Mouse (Mus musculus): ENCODE data around the gene Cd36. TPM values are rescaled to one million over a fixed set of nuclear protein-coding genes. Genes with fewer than 3 reads are reported as not detected.

Gene Cd36
- polyA plus RNA-seq, 1 experiment: 7.7 TPM

- Histone ChIP-seq H3ac (ENCODE audit: control insufficient read depth, insufficient read length) (no peak overlapping the region), H3K36me3 (ENCODE audit: control insufficient read depth, insufficient read depth) (no peaks in the 10 kb centered on the region), H3K4me2 (ENCODE audit: low read depth) (no peak overlapping the region), H3K4me3 (no peak overlapping the region), H3K79me2 (ENCODE audit: control insufficient read depth, insufficient read depth) (no peaks in the 10 kb centered on the region), H3K27me3 (ENCODE audit: control insufficient read depth, insufficient read depth, insufficient read length) (no peaks in the 10 kb centered on the region)
- TF ChIP-seq E2F4 (IDR thresholded peaks at IDR 0.05; ENCODE audit: insufficient read depth): no peak
- TF ChIP-seq MYOG (IDR thresholded peaks at IDR 0.05; ENCODE audit: control insufficient read depth in 1 of 3, insufficient read depth in 1 of 3, insufficient read length in 2 of 3, low read depth in 2 of 3): no peak
- no peak for TF ChIP-seq TCF12 (IDR thresholded peaks at IDR 0.05; ENCODE audit: insufficient read depth, poor library complexity, severe bottlenecking)
- TF ChIP-seq SRF (IDR thresholded peaks at IDR 0.05; ENCODE audit: control insufficient read depth, insufficient read length, low read depth): no peak
- no peak for TF ChIP-seq TCF3 (IDR thresholded peaks at IDR 0.05; ENCODE audit: insufficient read length, low read depth)
These were observed 68.2 kb downstream of the Cd36 start for GRCm38 (mm10) chr5:17820239-17820999.

GRCm38 (mm10) chr5:17816170-17816569, 72.4 kb downstream of the Cd36 start:
- no peaks in the 10 kb centered on the region for H3K27me3 ChIP-seq (ENCODE audit: control insufficient read depth, insufficient read depth, insufficient read length)
- no peak overlapping the region for H3K4me3 ChIP-seq
- H3K4me2 ChIP-seq (ENCODE audit: low read depth): no peak overlapping the region
- H3K79me2 ChIP-seq (ENCODE audit: control insufficient read depth, insufficient read depth): no peaks in the 10 kb centered on the region
- TF ChIP-seq TCF3 (IDR thresholded peaks at IDR 0.05; ENCODE audit: insufficient read length, low read depth) (no peak), CEBPB (IDR thresholded peaks at IDR 0.05; ENCODE audit: insufficient read depth, poor library complexity, severe bottlenecking) (no peak), MYOG (IDR thresholded peaks at IDR 0.05; ENCODE audit: control insufficient read depth in 1 of 3, insufficient read depth in 1 of 3, insufficient read length in 2 of 3, low read depth in 2 of 3) (no peak), SRF (IDR thresholded peaks at IDR 0.05; ENCODE audit: control insufficient read depth, insufficient read length, low read depth) (no peak), TCF12 (IDR thresholded peaks at IDR 0.05; ENCODE audit: insufficient read depth, poor library complexity, severe bottlenecking) (no peak), REST (IDR thresholded peaks at IDR 0.05; ENCODE audit: insufficient read depth, insufficient read length) (no peak), E2F4 (IDR thresholded peaks at IDR 0.05; ENCODE audit: insufficient read depth) (no peak), MYOD1 (IDR thresholded peaks at IDR 0.05; ENCODE audit: control insufficient read depth in 1 of 3, insufficient read length in 2 of 3, low read depth in 2 of 3) (no peak), MAX (IDR thresholded peaks at IDR 0.05; ENCODE audit: low read depth) (no peak), USF1 (IDR thresholded peaks at IDR 0.05; ENCODE audit: low read depth) (no peak), POLR2A (IDR thresholded peaks at IDR 0.05; ENCODE audit: insufficient read length, low read depth) (no peak), POLR2AphosphoS2 (IDR thresholded peaks at IDR 0.05; ENCODE audit: insufficient read length, low read depth) (no peak)
- H3K36me3 ChIP-seq (ENCODE audit: control insufficient read depth, insufficient read depth): no peaks in the 10 kb centered on the region
- no peak overlapping the region for H3ac ChIP-seq (ENCODE audit: control insufficient read depth, insufficient read length)

GRCm38 (mm10) chr5:17810336-17810735, 78.3 kb downstream of the Cd36 start:
- Histone ChIP-seq H3ac (ENCODE audit: control insufficient read depth, insufficient read length) (no peak overlapping the region), H3K36me3 (ENCODE audit: control insufficient read depth, insufficient read depth) (no peaks in the 10 kb centered on the region), H3K4me3 (no peak overlapping the region), H3K27me3 (ENCODE audit: control insufficient read depth, insufficient read depth, insufficient read length) (no peaks in the 10 kb centered on the region), H3K4me2 (ENCODE audit: low read depth) (no peak overlapping the region), H3K79me2 (ENCODE audit: control insufficient read depth, insufficient read depth) (no peaks in the 10 kb centered on the region)
- no peak for TF ChIP-seq POLR2AphosphoS2 (IDR thresholded peaks at IDR 0.05; ENCODE audit: insufficient read length, low read depth)
- TF ChIP-seq REST (IDR thresholded peaks at IDR 0.05; ENCODE audit: insufficient read depth, insufficient read length): no peak
- TF ChIP-seq USF1 (IDR thresholded peaks at IDR 0.05; ENCODE audit: low read depth): no peak
- no peak for TF ChIP-seq POLR2A (IDR thresholded peaks at IDR 0.05; ENCODE audit: insufficient read length, low read depth)
- TF ChIP-seq TCF3 (IDR thresholded peaks at IDR 0.05; ENCODE audit: insufficient read length, low read depth): no peak
- no peak for TF ChIP-seq E2F4 (IDR thresholded peaks at IDR 0.05; ENCODE audit: insufficient read depth)
- TF ChIP-seq MYOG (IDR thresholded peaks at IDR 0.05; ENCODE audit: control insufficient read depth in 1 of 3, insufficient read depth in 1 of 3, insufficient read length in 2 of 3, low read depth in 2 of 3): no peak
- no peak for TF ChIP-seq MAX (IDR thresholded peaks at IDR 0.05; ENCODE audit: low read depth)
- TF ChIP-seq MYOD1 (IDR thresholded peaks at IDR 0.05; ENCODE audit: control insufficient read depth in 1 of 3, insufficient read length in 2 of 3, low read depth in 2 of 3): no peak
- TF ChIP-seq SRF (IDR thresholded peaks at IDR 0.05; ENCODE audit: control insufficient read depth, insufficient read length, low read depth): no peak
- no peak for TF ChIP-seq CEBPB (IDR thresholded peaks at IDR 0.05; ENCODE audit: insufficient read depth, poor library complexity, severe bottlenecking)
- TF ChIP-seq TCF12 (IDR thresholded peaks at IDR 0.05; ENCODE audit: insufficient read depth, poor library complexity, severe bottlenecking): no peak

GRCm38 (mm10) chr5:17806774-17807377, 81.7 kb downstream of the Cd36 start:
- Histone ChIP-seq H3ac (ENCODE audit: control insufficient read depth, insufficient read length) (no peak overlapping the region), H3K4me2 (ENCODE audit: low read depth) (no peak overlapping the region), H3K79me2 (ENCODE audit: control insufficient read depth, insufficient read depth) (no peaks in the 10 kb centered on the region), H3K4me3 (no peak overlapping the region), H3K27me3 (ENCODE audit: control insufficient read depth, insufficient read depth, insufficient read length) (no peaks in the 10 kb centered on the region), H3K36me3 (ENCODE audit: control insufficient read depth, insufficient read depth) (no peaks in the 10 kb centered on the region)
- TF ChIP-seq REST (IDR thresholded peaks at IDR 0.05; ENCODE audit: insufficient read depth, insufficient read length) (no peak), MYOD1 (IDR thresholded peaks at IDR 0.05; ENCODE audit: control insufficient read depth in 1 of 3, insufficient read length in 2 of 3, low read depth in 2 of 3) (peak in 1 of 3 experiments; percentile 59), MYOG (IDR thresholded peaks at IDR 0.05; ENCODE audit: control insufficient read depth in 1 of 3, insufficient read depth in 1 of 3, insufficient read length in 2 of 3, low read depth in 2 of 3) (peak in 1 of 3 experiments; percentile 68)

GRCm38 (mm10) chr5:17776571-17776970, 112.0 kb downstream of the Cd36 start:
- Histone ChIP-seq H3K36me3 (ENCODE audit: control insufficient read depth, insufficient read depth) (no peaks in the 10 kb centered on the region), H3K4me2 (ENCODE audit: low read depth) (no peak overlapping the region), H3K4me3 (no peak overlapping the region), H3K27me3 (ENCODE audit: control insufficient read depth, insufficient read depth, insufficient read length) (no peaks in the 10 kb centered on the region), H3K79me2 (ENCODE audit: control insufficient read depth, insufficient read depth) (no peaks in the 10 kb centered on the region), H3ac (ENCODE audit: control insufficient read depth, insufficient read length) (no peak overlapping the region)
- TF ChIP-seq SRF (IDR thresholded peaks at IDR 0.05; ENCODE audit: control insufficient read depth, insufficient read length, low read depth): no peak
- TF ChIP-seq USF1 (IDR thresholded peaks at IDR 0.05; ENCODE audit: low read depth): no peak
- no peak for TF ChIP-seq POLR2A (IDR thresholded peaks at IDR 0.05; ENCODE audit: insufficient read length, low read depth)
- TF ChIP-seq MYOG (IDR thresholded peaks at IDR 0.05; ENCODE audit: control insufficient read depth in 1 of 3, insufficient read depth in 1 of 3, insufficient read length in 2 of 3, low read depth in 2 of 3): no peak
- no peak for TF ChIP-seq POLR2AphosphoS2 (IDR thresholded peaks at IDR 0.05; ENCODE audit: insufficient read length, low read depth)
- TF ChIP-seq TCF12 (IDR thresholded peaks at IDR 0.05; ENCODE audit: insufficient read depth, poor library complexity, severe bottlenecking): no peak
- TF ChIP-seq REST (IDR thresholded peaks at IDR 0.05; ENCODE audit: insufficient read depth, insufficient read length): no peak
- TF ChIP-seq MYOD1 (IDR thresholded peaks at IDR 0.05; ENCODE audit: control insufficient read depth in 1 of 3, insufficient read length in 2 of 3, low read depth in 2 of 3): no peak
- TF ChIP-seq TCF3 (IDR thresholded peaks at IDR 0.05; ENCODE audit: insufficient read length, low read depth): no peak
- no peak for TF ChIP-seq MAX (IDR thresholded peaks at IDR 0.05; ENCODE audit: low read depth)
- no peak for TF ChIP-seq E2F4 (IDR thresholded peaks at IDR 0.05; ENCODE audit: insufficient read depth)
- TF ChIP-seq CEBPB (IDR thresholded peaks at IDR 0.05; ENCODE audit: insufficient read depth, poor library complexity, severe bottlenecking): no peak

All from myocyte (in vitro differentiated cells).